Mouse (Mus musculus) B cell, adult 62 days (primary cell): Measurements from ENCODE around the gene BC048507. TPM values are rescaled to one million over a fixed set of nuclear protein-coding genes. Genes with fewer than 3 reads are reported as not detected.

ENCODE experiments used
- total RNA-seq: library from RNA; stranded (reverse); gene quantifications from 4 replicates; pipeline ENCODE4 v1.2.4, GENCODE M21; 2023

Gene BC048507
- not detected in 4 replicates for total RNA-seq

DNA sequence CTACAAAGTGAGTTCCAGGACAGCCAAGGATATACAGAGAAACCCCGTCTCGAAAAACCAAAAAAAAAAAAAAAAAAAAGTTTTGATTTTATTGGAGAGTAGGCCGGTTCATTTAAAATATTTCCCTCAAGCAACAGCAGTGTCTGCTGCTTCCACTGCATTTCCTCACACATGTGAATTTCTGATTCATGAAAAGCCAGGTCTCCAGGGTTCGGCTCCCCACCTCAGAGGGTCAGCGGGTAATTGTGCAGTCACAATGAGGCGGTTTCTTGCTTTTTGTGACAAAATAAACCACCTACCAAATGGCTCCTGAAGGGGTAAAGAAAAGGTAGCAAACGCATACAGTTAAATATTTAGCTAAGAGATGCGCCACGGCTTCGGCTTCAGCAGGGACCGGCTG, at the start of gene BC048507:
TSS of gene BC048507 (plus strand) at position 301 of the 400 bp plus-strand sequence.

DNA sequence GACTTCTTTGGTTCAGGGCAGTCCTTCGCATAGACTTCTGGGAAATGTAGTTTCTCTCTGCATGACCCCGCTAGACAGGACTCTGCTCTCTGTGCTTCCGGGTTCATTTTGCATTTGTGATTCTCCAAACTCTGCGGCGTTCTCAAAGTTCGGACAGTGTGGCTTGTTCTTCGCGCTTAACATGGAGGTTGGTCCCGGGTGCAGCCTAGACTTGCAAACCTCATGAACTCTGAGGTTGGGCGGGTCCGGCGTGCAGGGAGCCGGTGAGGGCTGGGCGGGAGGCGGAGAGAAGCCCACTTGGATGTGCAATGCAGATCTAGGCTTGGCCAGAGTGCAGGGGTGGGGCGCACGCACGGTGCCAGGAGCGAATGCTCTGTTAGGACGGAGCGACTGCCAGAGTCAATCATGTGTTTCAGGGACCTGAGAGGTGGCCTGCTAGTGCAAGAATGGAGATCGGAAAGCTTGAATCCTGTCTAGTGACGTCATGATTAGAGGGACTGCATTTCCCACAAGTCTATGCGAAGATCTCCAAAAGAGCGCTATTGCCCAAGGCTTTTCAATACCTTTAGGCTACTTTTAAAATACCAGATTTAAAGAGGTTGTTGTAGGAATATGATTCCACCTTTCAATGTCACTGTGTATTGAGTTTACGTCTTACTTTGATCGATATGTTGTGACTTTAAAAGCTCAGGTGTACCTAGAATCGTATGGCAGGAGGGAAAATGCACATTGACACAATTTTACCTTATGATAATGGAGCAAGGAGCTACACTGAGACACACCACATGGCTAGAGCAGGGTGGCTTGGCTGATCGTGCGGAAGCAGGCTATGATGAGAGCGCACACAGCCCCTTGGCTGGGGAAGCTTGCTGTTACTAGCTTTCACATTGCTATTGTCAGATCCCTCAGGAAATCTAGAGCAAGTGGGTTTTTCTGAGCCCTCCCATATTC, 49.1 kb upstream of the BC048507 start, which contains the start of gene Zfp273:
TSS of gene Zfp273 (plus strand) at position 31 of the 951 bp plus-strand sequence.

GRCm38 (mm10) chr13:67830911-67831336, 32.2 kb upstream of the BC048507 start, which contains the start of gene Gm10037:
TSS of gene Gm10037 (plus strand) at chr13:67831106.

Other genes starting within 250 kb of the BC048507 start
- 0.60 to 5.3 TPM (median 1.4 TPM) in 4 replicates for gene Gm49345, start 225.6 kb upstream of the BC048507 start, total RNA-seq
- 10.7 to 16.3 TPM (median 13.5 TPM) in 4 replicates for gene Zfp729a, start 225.5 kb upstream of the BC048507 start, total RNA-seq
- 9.3 to 12.7 TPM (median 11.0 TPM) in 4 replicates for gene Zfp738, start 176.3 kb upstream of the BC048507 start, total RNA-seq
- gene Zfp65, start 134.2 kb upstream of the BC048507 start, total RNA-seq, result 12.0 to 16.3 TPM (median 13.1 TPM) in 4 replicates
- 3.5 to 4.9 TPM (median 4.5 TPM) in 4 replicates for gene Zfp85, start 108.1 kb upstream of the BC048507 start, total RNA-seq
- 2.1 to 3.1 TPM (median 2.7 TPM) in 4 replicates for gene Zfp493, start 83.6 kb upstream of the BC048507 start, total RNA-seq
- 3.5 to 5.1 TPM (median 4.0 TPM) in 4 replicates for gene Zfp273, start 49.6 kb upstream of the BC048507 start, total RNA-seq
- gene Gm10037, start 32.2 kb upstream of the BC048507 start, total RNA-seq, result 2.0 to 3.4 TPM in 2 of 4 replicates, not detected in the others